Mouse (Mus musculus) heart, postnatal 36 days (tissue): ENCODE measurements at regions not wholly inside any gene's neighbourhood (a gene's known extent, or its start where the extent isn't known, plus 50 kb on each side); places are given as distances from the start of the nearest gene placed in this dataset.

ENCODE experiments used
- DNase-seq, 2 experiments: peaks; one replicate each; pipeline ENCODE4 v3.0.0; 2021 to 2022
- intact Hi-C: fragments of 180-260 bp; cut with DNase I; formaldehyde crosslinking; loops from one replicate; pipeline ENCODE4 v1.15.1; 2025

GRCm38 (mm10) chr1:176683146-176683545 lies 130.7 kb downstream of the Cep170 start:
- intact Hi-C loops: no loop called here

DNA sequence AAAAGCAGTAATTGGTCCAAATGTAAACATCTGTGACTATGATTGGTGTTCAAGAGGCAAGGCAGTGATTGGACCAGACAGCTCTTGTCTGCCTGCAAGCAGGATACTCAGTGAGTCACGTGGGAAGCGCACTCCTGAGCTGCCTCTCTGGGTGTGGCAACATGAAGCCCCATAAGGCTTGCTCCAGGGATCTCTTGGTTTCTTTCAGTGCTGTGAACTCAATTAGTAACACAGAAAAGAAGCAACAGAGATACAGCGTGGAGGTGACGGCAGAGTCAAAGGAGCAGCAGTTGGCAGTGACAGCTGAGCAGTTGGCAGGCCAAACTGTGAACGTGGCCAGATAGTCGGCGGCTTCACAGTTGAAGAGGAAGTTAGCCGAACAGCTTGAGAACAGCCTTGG lies 131.9 kb downstream of the Cep170 start:
- intact Hi-C loops: no loop called here
- DNase-seq: peak; percentile 28 to 39

More at GRCm38 (mm10) chr1:176683146-176683545, 130.7 kb downstream of the Cep170 start:
- DNase-seq: no peak

- intact Hi-C loops: no loop called here
- no peak for DNase-seq
Measured at GRCm38 (mm10) chr1:176675184-176675583, 138.7 kb downstream of the Cep170 start.

DNA sequence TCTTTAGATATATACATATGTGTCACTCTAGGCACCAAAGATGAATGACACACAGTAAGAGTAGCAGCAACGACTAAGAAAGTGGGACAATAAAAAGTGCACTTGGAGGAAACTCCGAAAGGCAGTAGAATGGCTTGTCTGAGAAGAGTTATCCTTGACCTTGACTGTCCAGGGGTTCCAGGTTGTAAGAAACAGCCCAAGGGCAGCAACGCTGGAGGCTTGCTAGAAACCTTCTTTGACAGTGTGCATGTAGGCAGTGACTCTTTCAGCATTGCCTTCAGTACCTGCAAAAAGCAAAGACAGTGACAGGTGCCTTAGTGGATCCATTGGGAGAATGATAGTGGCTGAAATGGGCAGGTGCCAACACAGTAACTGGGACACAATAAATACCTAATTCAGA lies 142.8 kb downstream of the Cep170 start:
- no peak for DNase-seq
- intact Hi-C loops: no loop called here

DNA sequence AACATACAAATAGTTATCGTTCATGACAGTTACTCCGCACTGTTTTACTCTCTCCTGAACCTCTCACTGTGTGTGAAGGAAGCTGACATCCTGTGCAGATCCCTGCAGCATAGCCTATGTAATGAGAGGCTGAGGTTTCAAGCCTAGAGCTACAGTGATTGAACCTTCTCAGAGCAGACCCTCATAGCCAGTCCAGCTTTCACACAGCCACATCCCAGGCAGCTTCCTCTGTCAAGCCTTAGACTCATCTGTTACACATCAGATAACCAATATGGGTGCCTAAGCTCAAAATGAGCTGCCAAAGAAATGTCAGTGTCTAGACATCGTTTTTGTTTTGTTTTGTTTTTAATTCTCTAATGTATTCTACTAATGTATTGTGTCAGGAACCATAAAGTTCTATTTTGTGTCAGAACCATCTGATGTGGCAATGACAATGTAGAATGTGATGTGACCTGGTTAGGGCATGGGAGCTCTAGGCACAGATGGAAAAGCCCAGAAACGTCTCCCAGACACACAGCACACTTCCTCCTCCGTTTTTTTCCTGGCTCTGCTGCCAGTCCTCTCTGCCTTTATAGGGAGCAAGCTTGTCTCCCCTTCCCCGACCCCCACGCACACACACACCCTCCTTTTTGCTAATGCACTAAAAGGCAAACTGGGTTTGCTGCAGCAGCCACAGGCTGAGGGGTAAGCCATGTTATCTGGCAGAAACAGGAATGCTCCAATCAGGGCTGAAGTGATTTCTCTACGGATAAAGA lies 146.1 kb downstream of the Cep170 start:
- intact Hi-C loops: no loop called here
- DNase-seq: no peak

GRCm38 (mm10) chr1:176660286-176660685 lies 153.6 kb downstream of the Cep170 start:
- DNase-seq: no peak
- intact Hi-C loops: no loop called here

DNA sequence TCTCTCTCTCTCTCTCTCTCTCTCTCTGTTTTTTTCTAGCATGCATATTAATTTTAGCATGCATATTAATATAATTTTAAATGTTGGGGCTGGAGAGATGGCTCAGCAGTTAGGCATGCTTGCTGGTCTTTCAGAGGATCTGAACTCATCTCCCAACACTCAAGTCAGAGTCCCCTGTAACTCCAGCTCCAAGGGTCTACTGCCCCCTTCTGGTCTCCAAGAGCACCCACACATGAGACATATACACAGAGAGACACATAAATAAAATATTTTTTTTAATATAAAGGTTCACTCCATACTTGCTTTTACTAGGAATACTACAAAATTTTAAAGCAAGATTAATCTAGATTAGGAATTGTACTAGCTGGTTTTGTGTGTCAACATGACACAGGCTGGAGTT lies 155.2 kb downstream of the Cep170 start:
- DNase-seq: no peak
- intact Hi-C loops: no loop called here

- no peak for DNase-seq
- intact Hi-C loops: no loop called here
Measured at GRCm38 (mm10) chr1:176655487-176656333, 158.2 kb downstream of the Cep170 start.

GRCm38 (mm10) chr1:176644248-176644647 lies 169.6 kb downstream of the Cep170 start:
- intact Hi-C loops: no loop called here
- DNase-seq: no peak

DNA sequence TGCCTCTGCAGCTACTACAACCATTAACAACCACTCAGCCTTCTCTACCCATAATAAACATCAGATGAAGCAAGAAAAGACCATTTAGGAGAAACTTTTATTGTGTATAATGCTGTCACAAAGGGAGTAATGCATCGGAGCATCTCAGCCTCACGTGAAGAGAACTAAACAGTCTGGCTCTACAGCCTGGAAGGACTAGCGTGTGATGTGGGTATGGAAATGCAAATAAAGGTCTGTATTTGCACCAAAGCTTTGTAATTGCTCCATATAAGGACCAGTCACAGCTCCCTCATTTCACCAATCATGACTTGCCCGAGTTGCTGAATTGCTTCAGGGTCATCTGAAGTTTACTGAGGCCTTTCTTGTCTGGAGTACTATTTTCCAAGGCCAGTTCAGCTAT lies 190.7 kb downstream of the Cep170 start:
- DNase-seq: no peak
- intact Hi-C loops: no loop called here

GRCm38 (mm10) chr1:176622213-176622612 lies 191.7 kb downstream of the Cep170 start:
- intact Hi-C loops: no loop called here
- no peak for DNase-seq

DNA sequence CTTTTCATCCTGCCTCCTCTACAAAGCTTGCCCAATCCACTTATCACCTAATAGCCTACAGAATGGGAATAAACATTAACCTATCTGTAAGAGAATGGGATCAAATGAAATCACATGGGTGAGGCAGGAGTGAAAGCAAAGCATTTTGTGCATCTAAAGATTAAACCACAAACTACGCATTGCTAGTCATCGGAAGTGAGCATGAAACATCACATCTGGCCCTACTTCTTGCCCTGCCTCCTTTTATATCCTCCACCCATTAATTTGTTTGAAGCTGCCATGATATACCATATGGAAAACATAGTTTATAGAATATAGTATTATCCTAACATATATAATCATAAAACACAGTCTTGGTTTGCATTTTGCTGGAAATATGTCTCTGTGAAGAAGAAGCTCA lies 192.6 kb downstream of the Cep170 start:
- no peak for DNase-seq
- intact Hi-C loops: no loop called here

GRCm38 (mm10) chr1:176618896-176619295 lies 195.0 kb downstream of the Cep170 start:
- no peak for DNase-seq
- intact Hi-C loops: no loop called here

GRCm38 (mm10) chr1:176615673-176616072 lies 198.2 kb downstream of the Cep170 start:
- intact Hi-C loops: no loop called here

DNA sequence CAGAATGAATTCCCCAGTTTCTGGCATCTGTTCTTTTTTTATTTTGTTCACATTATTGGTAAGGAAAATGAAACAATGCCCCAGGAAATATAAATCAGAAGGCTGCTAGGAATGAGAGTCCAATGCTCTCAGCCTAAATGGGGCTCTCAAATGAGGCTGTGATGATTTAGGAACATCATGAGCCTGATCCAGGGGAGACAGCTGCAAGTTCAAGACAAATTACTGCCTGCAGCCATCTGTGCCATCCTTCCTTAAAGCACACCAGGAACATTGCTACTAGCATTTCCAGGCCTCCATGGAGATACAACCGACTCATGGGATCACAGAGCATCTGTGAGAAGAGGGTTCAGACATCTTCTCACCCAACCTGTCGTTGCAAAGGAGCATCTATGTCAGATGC lies 219.6 kb downstream of the Cep170 start:
- intact Hi-C loops: no loop called here
- no peak for DNase-seq

More at GRCm38 (mm10) chr1:176615673-176616072, 198.2 kb downstream of the Cep170 start:
- DNase-seq: no peak

- intact Hi-C loops: no loop called here
- DNase-seq: no peak
Measured at GRCm38 (mm10) chr1:176588144-176588543, 225.7 kb downstream of the Cep170 start.

- intact Hi-C loops: no loop called here
- DNase-seq: no peak
Measured at GRCm38 (mm10) chr1:176573703-176574102, 240.2 kb downstream of the Cep170 start.

DNA sequence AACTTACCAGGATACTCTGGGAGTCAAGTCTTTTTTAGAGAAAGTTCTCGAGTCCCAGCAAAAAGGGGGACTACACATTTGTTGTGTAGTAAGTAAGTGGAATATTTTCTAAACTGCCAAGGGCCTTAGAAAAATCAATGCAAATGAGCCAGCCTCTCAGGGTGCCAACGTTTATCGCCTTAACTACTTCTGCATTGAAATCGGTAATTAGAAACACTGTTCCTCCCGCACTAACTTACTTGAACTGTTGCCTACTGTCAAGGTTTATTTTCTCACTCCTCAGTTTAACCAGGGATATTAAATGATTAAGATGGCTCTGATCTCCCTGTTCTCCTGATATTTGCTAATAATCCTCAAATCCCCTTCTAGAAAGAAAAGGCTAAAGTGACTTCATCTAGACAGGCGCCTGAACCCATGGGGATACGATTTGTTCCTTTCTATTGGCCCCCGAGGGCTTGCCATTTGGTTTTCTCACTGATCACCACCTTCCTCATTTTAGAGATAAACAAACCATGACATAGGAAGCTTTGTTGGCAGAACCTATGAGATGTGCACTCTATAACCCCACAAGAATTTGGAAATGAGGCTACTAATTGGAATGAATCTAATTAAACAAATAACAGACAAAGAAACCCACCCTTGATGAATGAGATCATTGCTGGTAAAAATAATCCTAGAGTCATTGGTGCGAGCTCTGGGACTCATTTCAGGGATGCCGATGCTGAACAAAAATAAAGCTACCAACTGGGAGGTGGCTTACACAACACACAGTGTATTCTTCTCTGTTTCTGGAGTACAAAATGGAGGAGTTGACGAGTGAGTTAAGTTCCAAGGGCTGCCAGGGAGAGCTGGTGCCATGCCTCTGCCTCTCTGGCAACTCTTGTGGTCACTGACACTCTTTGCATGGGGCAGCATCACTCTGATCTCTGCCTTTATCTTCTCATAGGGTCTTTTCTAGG lies 255.1 kb downstream of the Cep170 start:
- DNase-seq: no peak
- intact Hi-C loops: no loop called here

DNA sequence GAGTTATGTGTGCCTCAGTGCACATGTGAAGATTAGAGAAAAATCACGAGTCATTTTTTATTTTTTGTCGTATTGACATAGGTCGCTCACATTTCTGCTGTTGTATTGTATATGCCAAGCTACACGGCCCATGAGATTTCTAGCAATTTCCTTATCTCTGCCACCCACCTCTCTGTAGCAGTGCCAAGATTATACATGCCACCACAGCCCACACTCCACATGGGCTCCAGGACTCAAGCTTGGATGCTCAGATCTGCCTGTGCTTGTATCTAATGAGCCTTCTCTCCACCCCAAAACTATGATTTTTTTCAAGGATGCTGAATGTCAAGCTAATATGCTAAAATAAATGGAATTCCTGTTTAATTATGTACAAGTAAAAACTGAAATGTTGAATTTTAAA lies 259.3 kb upstream of the Pld5 start:
- no peak for DNase-seq
- intact Hi-C loops: no loop called here

GRCm38 (mm10) chr1:176529037-176529436 lies 253.9 kb upstream of the Pld5 start:
- intact Hi-C loops: no loop called here
- DNase-seq: no peak

GRCm38 (mm10) chr1:176511467-176511866 lies 236.4 kb upstream of the Pld5 start:
- intact Hi-C loops: no loop called here
- DNase-seq: no peak
